Mouse (Mus musculus) kidney, adult 2 months (tissue): ENCODE data around the gene Cr2.

Source experiments
- CTCF ChIP-seq: fragments of 200-500 bp; conservative IDR thresholded peaks from 2 replicates; pipeline ENCODE4 v1.5.1; 2011; ENCODE audit warnings: low read depth, mild to moderate bottlenecking, control low read depth, low read length, moderate library complexity, mixed read lengths; ENCODE audit not compliant: insufficient read depth, insufficient read length
- POLR2A ChIP-seq: fragments of 200-500 bp; IDR thresholded peaks from one replicate; pipeline ENCODE4 v1.6.1; 2011; ENCODE audit warnings: low read depth, low read length, control low read depth

GRCm38 (mm10) chr1:195164996-195165755 lies 11.3 kb downstream of the Cr2 start:
- TF ChIP-seq POLR2A (no peak), CTCF (no peak)
